Mouse (Mus musculus) liver, adult 2 months (tissue): ENCODE measurements around the gene Hbq1b.

Experiments used
- CTCF ChIP-seq: fragments of 200-500 bp; IDR thresholded peaks from 2 replicates; pipeline ENCODE4 v1.5.1; 2011; ENCODE audit warnings: low read depth, low read length, control low read depth
- POLR2A ChIP-seq: fragments of 200-500 bp; IDR thresholded peaks from 2 replicates; pipeline ENCODE4 v1.6.1; 2011; ENCODE audit warnings: low read length, control low read depth; ENCODE audit not compliant: insufficient read depth; ENCODE audit errors: extremely low read depth

DNA sequence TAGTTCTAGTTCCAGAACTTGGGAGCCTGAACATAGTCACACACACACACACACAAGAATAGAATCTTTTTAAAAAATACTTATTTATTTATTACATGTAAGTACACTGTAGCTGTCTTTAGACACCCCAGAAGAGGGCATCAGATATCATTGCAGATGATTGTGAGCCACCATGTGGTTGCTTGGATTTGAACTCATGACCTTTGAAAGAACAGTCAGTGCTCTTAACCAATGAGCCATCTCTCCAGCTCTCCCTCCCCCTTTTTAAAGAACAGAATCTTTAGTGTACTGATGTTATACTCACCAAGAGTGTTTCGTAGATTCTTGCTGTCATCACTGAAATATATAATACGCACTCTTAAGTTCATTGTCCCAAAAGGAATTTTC is 11.8 kb downstream of the Hbq1b start:
- TF ChIP-seq POLR2A (no peak), CTCF (no peak)
